Mouse (Mus musculus): ENCODE measurements around the gene Dnaja3. TPM values are rescaled to one million over a fixed set of nuclear protein-coding genes. Genes with fewer than 3 reads are reported as not detected.
A peak's percentile ranks its signal among the peaks of the same experiment; 100 is the strongest.
"Not testable (repeated sequence)": the region's sequence is repeated elsewhere in the genome, so short reads cannot be mapped to it uniquely, and the experiment has no call there.

Gene Dnaja3
- polyA plus RNA-seq, 1 experiment from 2014 or later, result 87.8 TPM

GRCm38 (mm10) chr16:4679121-4680018, 39.6 kb downstream of the Dnaja3 start, which contains the start of gene Coro7:
Gene Coro7 (minus strand): TSS chr16:4679777.
- Histone ChIP-seq H3K36me3 (ENCODE audit: insufficient read depth, low read length) (peaks cover 14% of the 10 kb centered on the region), H3K9ac (ENCODE audit: low read depth, low read length) (peak within 1 kb of the TSS; percentile 57), H3K4me1 (replicated peaks; ENCODE audit: insufficient read depth, low read length) (peaks cover 8% of the 10 kb centered on the region; the same call in 1 of the 2 replicates), H3K4me3 (replicated peaks; ENCODE audit: low read depth, low read length) (peak within 1 kb of the TSS; percentile 66), H3K9me3 (replicated peaks; ENCODE audit: low read length) (no peaks in the 10 kb centered on the region), H3K4me2 (ENCODE audit: low read length) (peak within 1 kb of the TSS; percentile 93), H3K27me3 (ENCODE audit: insufficient read depth, low read length) (no peaks in the 10 kb centered on the region), H3K27ac (peak within 1 kb of the TSS; percentile 70)
- ATAC-seq (replicated peaks; ENCODE audit: low FRiP score, low read depth), result peak; percentile 92
- no peak for TF ChIP-seq CTCF (IDR thresholded peaks at IDR 0.05; ENCODE audit: low read depth)
- WGBS, result under 1% methylated on average over 47 of the region's 47 CpGs
- DNase-seq (ENCODE audit: low spot score), result peak; percentile 98

DNA sequence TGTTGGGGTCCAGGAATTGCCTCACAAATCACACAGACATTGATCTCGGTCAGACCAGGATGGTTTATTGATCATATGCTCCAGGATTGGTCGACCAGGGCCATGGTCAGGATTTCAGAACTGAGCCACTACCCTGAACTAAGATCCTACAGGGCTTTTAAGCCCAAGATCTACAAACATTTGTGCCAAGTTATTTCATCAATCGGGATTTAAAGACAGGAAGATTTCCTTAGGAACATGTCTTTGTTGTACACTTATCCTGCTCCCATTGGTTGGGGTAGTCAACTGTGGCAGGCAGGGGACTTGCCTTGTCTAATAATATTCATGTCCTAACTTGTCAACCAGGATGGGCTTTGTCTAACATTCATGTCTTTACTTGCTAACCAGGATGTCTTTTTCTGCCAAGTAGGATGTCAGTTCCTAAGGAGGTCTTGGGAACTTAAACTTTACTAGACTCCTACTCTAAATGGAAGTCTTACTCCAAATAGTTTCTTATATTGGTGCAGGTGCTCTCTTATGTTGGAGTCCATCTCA, 41.2 kb downstream of the Dnaja3 start:
- ATAC-seq (replicated peaks; ENCODE audit: low FRiP score, low read depth); H3K27ac ChIP-seq; H3K36me3 ChIP-seq (ENCODE audit: insufficient read depth, low read length); DNase-seq (ENCODE audit: low spot score); H3K9me3 ChIP-seq (replicated peaks; ENCODE audit: low read length); H3K9ac ChIP-seq (ENCODE audit: low read depth, low read length); H3K27me3 ChIP-seq (ENCODE audit: insufficient read depth, low read length); H3K4me3 ChIP-seq (replicated peaks; ENCODE audit: low read depth, low read length); H3K4me2 ChIP-seq (ENCODE audit: low read length): not testable (repeated sequence)
- 74% methylated on average over 3 of the region's 3 CpGs for WGBS
- peaks cover 13% of the 10 kb centered on the region; the same call in 1 of the 2 replicates for H3K4me1 ChIP-seq (replicated peaks; ENCODE audit: insufficient read depth, low read length)

- Histone ChIP-seq H3K9ac (ENCODE audit: low read depth, low read length) (no peak overlapping the region; the same call in 1 of the 2 replicates), H3K27me3 (ENCODE audit: insufficient read depth, low read length) (no peaks in the 10 kb centered on the region), H3K9me3 (replicated peaks; ENCODE audit: low read length) (no peaks in the 10 kb centered on the region), H3K4me1 (replicated peaks; ENCODE audit: insufficient read depth, low read length) (peaks cover 13% of the 10 kb centered on the region; the same call in 1 of the 2 replicates), H3K36me3 (ENCODE audit: insufficient read depth, low read length) (no peaks in the 10 kb centered on the region; the same call in 1 of the 2 replicates), H3K4me3 (replicated peaks; ENCODE audit: low read depth, low read length) (no peak overlapping the region), H3K4me2 (ENCODE audit: low read length) (peak overlapping the region; percentile 72; the same call in 1 of the 2 replicates), H3K27ac (peak overlapping the region; percentile 82; the same call in 1 of the 2 replicates)
- 80% methylated on average over 4 of the region's 4 CpGs for WGBS
- no peak for TF ChIP-seq CTCF (IDR thresholded peaks at IDR 0.05; ENCODE audit: low read depth)
- no peak for ATAC-seq (replicated peaks; ENCODE audit: low FRiP score, low read depth)
- no peak for DNase-seq (ENCODE audit: low spot score)
These were observed 42.9 kb downstream of the Dnaja3 start for GRCm38 (mm10) chr16:4682628-4683179.

DNA sequence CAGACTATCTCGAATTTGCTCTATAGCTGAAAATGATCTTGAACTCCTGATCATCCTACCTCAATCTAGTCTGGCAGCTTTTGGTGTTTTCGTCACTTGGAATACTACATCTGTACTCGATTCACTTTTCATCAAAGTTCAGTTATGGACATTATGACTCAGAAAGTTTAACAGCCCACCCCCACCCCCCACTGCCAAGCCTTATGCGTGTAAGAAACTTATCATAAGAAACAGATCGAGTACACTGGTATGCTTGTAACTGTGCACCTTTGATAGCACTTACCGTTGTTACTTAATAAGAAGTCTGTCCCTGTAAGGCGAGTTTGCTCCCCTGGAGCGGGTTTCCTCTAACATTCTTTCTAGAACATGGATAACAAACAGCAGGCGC, 43.4 kb downstream of the Dnaja3 start:
- Histone ChIP-seq H3K36me3 (ENCODE audit: insufficient read depth, low read length) (no peaks in the 10 kb centered on the region; the same call in 1 of the 2 replicates), H3K27ac (peak overlapping the region; percentile 82), H3K4me1 (replicated peaks; ENCODE audit: insufficient read depth, low read length) (peaks cover 13% of the 10 kb centered on the region; the same call in 1 of the 2 replicates), H3K9ac (ENCODE audit: low read depth, low read length) (peak overlapping the region; percentile 84), H3K27me3 (ENCODE audit: insufficient read depth, low read length) (no peaks in the 10 kb centered on the region), H3K4me3 (replicated peaks; ENCODE audit: low read depth, low read length) (peak overlapping the region; percentile 85), H3K4me2 (ENCODE audit: low read length) (peak overlapping the region; percentile 72), H3K9me3 (replicated peaks; ENCODE audit: low read length) (no peaks in the 10 kb centered on the region)
- WGBS, result 29% methylated on average over 9 of the region's 9 CpGs
- no peak for ATAC-seq (replicated peaks; ENCODE audit: low FRiP score, low read depth)
- TF ChIP-seq CTCF (IDR thresholded peaks at IDR 0.05; ENCODE audit: low read depth), result no peak
- DNase-seq (ENCODE audit: low spot score), result no peak

GRCm38 (mm10) chr16:4683581-4684456, 44.0 kb downstream of the Dnaja3 start:
- Histone ChIP-seq H3K36me3 (ENCODE audit: insufficient read depth, low read length) (no peaks in the 10 kb centered on the region; the same call in 1 of the 2 replicates), H3K4me1 (replicated peaks; ENCODE audit: insufficient read depth, low read length) (peaks cover 7% of the 10 kb centered on the region; the same call in 1 of the 2 replicates), H3K27me3 (ENCODE audit: insufficient read depth, low read length) (no peaks in the 10 kb centered on the region), H3K9me3 (replicated peaks; ENCODE audit: low read length) (no peaks in the 10 kb centered on the region), H3K4me3 (replicated peaks; ENCODE audit: low read depth, low read length) (peak overlapping the region; percentile 85), H3K9ac (ENCODE audit: low read depth, low read length) (peak overlapping the region; percentile 84), H3K27ac (peak overlapping the region; percentile 82), H3K4me2 (ENCODE audit: low read length) (peak overlapping the region; percentile 72)
- DNase-seq (ENCODE audit: low spot score), result peak; percentile 95
- under 1% methylated on average over 52 of the region's 54 CpGs for WGBS
- peak; percentile 73 for ATAC-seq (replicated peaks; ENCODE audit: low FRiP score, low read depth)
- TF ChIP-seq CTCF (IDR thresholded peaks at IDR 0.05; ENCODE audit: low read depth), result no peak
